Mouse (Mus musculus) liver, embryonic 14.5 days (tissue): ENCODE measurements at regions not wholly inside any gene's neighbourhood (a gene's known extent, or its start where the extent isn't known, plus 50 kb on each side); places are given as distances from the start of the nearest gene placed in this dataset.

Experiments
- ATAC-seq: fragments of 200-750 bp; cut with Nextera tagmentation; 2 replicates; pipeline ENCODE4 v1.8.0; 2017; ENCODE audit warnings: moderate number of reproducible peaks, mild to moderate bottlenecking, moderate library complexity; ENCODE audit not compliant: insufficient read depth
- DNase-seq, 3 experiments: peaks; one replicate each; pipeline ENCODE4 v3.0.0-alpha.2; 2012 to 2013; ENCODE audit warnings: low read depth in 3 of 3, low spot score in 3 of 3
- H3K27ac ChIP-seq: fragments of 300-500 bp; sonication (generic); 2 replicates; pipeline ENCODE4 v1.5.1; 2014; ENCODE audit warnings: moderate library complexity, mild to moderate bottlenecking, control low read depth, inconsistent platforms
- H3K27me3 ChIP-seq: fragments of 300-500 bp; sonication (generic); 2 replicates; pipeline ENCODE4 v1.6.1; 2014; ENCODE audit warnings: mild to moderate bottlenecking, low read length, moderate library complexity; ENCODE audit not compliant: control insufficient read depth, insufficient read depth
- H3K36me3 ChIP-seq: fragments of 300-500 bp; sonication (generic); replicated peaks from 2 replicates; pipeline ENCODE4 v1.6.1; 2014; ENCODE audit warnings: low read depth; ENCODE audit not compliant: control insufficient read depth, insufficient read depth
- H3K4me1 ChIP-seq, 2 experiments: fragments of 200-500 bp in 1 of 2; fragments of 300-500 bp in 1 of 2; sonication (generic) in 1 of 2; replicated peaks; 2 replicates each; pipeline ENCODE4 v1.6.1; 2012 to 2014; ENCODE audit warnings: antibody characterized with exemption in 1 of 2, inconsistent platforms in 1 of 2, low read length in 1 of 2; ENCODE audit not compliant: control insufficient read depth in 2 of 2, insufficient read depth in 2 of 2
- H3K4me2 ChIP-seq: fragments of 300-500 bp; sonication (generic); 2 replicates; pipeline ENCODE4 v1.6.1; 2014; ENCODE audit warnings: low read depth, mild to moderate bottlenecking, control low read depth, moderate library complexity
- H3K4me3 ChIP-seq, 2 experiments: fragments of 200-500 bp in 1 of 2; fragments of 300-500 bp in 1 of 2; sonication (generic) in 1 of 2; 2 replicates each; pipeline ENCODE4 v1.5.1; 2012 to 2014; ENCODE audit warnings: low read depth in 2 of 2, low read length in 2 of 2, mild to moderate bottlenecking in 2 of 2, control low read depth in 1 of 2, inconsistent platforms in 1 of 2, moderate library complexity in 1 of 2; ENCODE audit not compliant: insufficient read depth in 1 of 2
- H3K9ac ChIP-seq: fragments of 300-500 bp; sonication (generic); replicated peaks from 2 replicates; pipeline ENCODE4 v1.6.1; 2014; ENCODE audit warnings: mild to moderate bottlenecking, control low read depth, moderate library complexity
- H3K9me3 ChIP-seq: fragments of 300-500 bp; sonication (generic); 2 replicates; pipeline ENCODE4 v1.6.1; 2016; ENCODE audit warnings: low read length, mixed read lengths; ENCODE audit not compliant: control insufficient read depth
- CTCF ChIP-seq: IDR thresholded peaks from 2 replicates; pipeline ENCODE4 v1.5.1; 2016; ENCODE audit warnings: antibody characterized with exemption, low read depth, control low read depth
- EP300 ChIP-seq: IDR thresholded peaks from 2 replicates; pipeline ENCODE4 v1.6.1; 2016; ENCODE audit warnings: antibody characterized with exemption, low read depth
- WGBS: fragments of 180-500 bp; shearing (Covaris S2); extraction: QIAGEN DNeasy Blood & Tissue Kit; methylation state at CpG from one replicate; pipeline ENCODE4 v1.1.7; 2014; ENCODE audit not compliant: insufficient replicate concordance; 5-methylcytosine and 5-hydroxymethylcytosine counted together

- TF ChIP-seq CTCF (no peak), EP300 (no peak)
- no peak overlapping the region for H3K27ac ChIP-seq
Observed at GRCm38 (mm10) chr12:85539423-85539822, 59.4 kb upstream of the Jdp2 start.

DNA sequence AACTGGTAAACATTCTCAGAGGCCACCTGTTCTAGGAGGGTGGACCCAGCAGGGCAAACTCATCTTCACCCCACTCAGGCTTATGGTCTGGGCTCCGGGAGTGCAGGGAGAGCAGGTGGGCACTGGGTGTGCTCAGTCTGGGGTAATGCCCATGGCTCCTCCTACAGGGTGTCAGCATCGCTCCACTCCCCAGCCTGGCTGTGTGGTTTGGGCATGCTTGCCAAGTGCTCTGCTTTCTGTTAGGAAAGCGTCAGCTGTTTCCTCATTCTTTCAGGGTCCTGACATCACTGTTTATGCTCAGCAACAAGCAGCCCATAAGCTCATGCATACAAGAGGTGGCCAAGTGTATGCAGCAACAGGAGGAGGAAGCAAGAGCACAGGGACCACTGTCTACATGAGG is 57.7 kb upstream of the Jdp2 start:
- no peak for ATAC-seq
- peaks cover 0 to 3% of the 10 kb centered on the region in 2 experiments; a peak in 1 of 4 replicates for H3K4me1 ChIP-seq
- H3K4me3 ChIP-seq, result no peak overlapping the region
- no peak overlapping the region for H3K4me2 ChIP-seq
- WGBS, result 49% methylated on average over 3 of the region's 3 CpGs
- H3K9ac ChIP-seq, result no peak overlapping the region
- no peaks in the 10 kb centered on the region for H3K9me3 ChIP-seq
- H3K27ac ChIP-seq, result no peak overlapping the region
- H3K27me3 ChIP-seq, result no peaks in the 10 kb centered on the region
- H3K36me3 ChIP-seq, result no peaks in the 10 kb centered on the region
- DNase-seq, result no peak
- TF ChIP-seq EP300 (no peak), CTCF (no peak)

More at GRCm38 (mm10) chr12:85539423-85539822, 59.4 kb upstream of the Jdp2 start:
- H3K36me3 ChIP-seq, result no peaks in the 10 kb centered on the region
- H3K27me3 ChIP-seq, result no peaks in the 10 kb centered on the region
- no peak overlapping the region for H3K9ac ChIP-seq
- peaks cover 0 to 3% of the 10 kb centered on the region in 2 experiments; a peak in 1 of 4 replicates for H3K4me1 ChIP-seq
- no peak overlapping the region for H3K4me2 ChIP-seq
- no peak for ATAC-seq
- no peak overlapping the region for H3K4me3 ChIP-seq
- H3K9me3 ChIP-seq, result no peaks in the 10 kb centered on the region
- 30% methylated on average over 7 of the region's 7 CpGs for WGBS
- no peak for DNase-seq

DNA sequence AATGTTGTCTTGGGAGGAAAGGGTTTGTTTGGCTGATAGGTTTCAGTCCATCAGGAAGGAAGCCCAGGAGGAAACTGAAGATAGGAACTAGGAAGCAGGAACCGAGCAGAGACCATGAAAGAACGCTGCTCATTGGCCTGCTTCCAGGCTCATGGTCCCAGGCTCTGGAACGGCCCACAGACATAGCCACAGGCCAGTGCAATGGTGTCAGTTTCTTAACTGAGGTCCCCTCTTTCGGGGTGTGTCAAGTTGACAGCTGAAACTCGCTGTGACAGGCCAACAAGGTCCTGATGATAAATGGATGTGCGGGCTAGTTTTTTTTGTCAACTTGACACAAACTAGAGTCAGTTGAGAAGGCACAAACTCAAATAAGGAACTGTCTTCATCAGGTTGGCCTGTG is 55.9 kb upstream of the Jdp2 start:
- 22% methylated on average over 6 of the region's 6 CpGs for WGBS
- Histone ChIP-seq H3K9me3 (no peaks in the 10 kb centered on the region), H3K4me3 (no peak overlapping the region), H3K27ac (no peak overlapping the region), H3K4me2 (no peak overlapping the region), H3K9ac (no peak overlapping the region), H3K4me1 (peaks cover 0 to 3% of the 10 kb centered on the region in 2 experiments; a peak in 1 of 4 replicates), H3K36me3 (no peaks in the 10 kb centered on the region), H3K27me3 (no peaks in the 10 kb centered on the region)
- ATAC-seq, result no peak
- DNase-seq, result no peak
- TF ChIP-seq CTCF, result no peak
- TF ChIP-seq EP300, result no peak

GRCm38 (mm10) chr12:85543520-85543919 is 55.3 kb upstream of the Jdp2 start:
- Histone ChIP-seq H3K4me3 (no peak overlapping the region), H3K27ac (no peak overlapping the region), H3K36me3 (no peaks in the 10 kb centered on the region), H3K4me1 (peaks cover 0 to 3% of the 10 kb centered on the region in 2 experiments; a peak in 1 of 4 replicates), H3K9ac (no peak overlapping the region), H3K4me2 (no peak overlapping the region), H3K27me3 (no peaks in the 10 kb centered on the region), H3K9me3 (no peaks in the 10 kb centered on the region)
- TF ChIP-seq CTCF (no peak), EP300 (no peak)
- no peak for DNase-seq
- no peak for ATAC-seq
- 65% methylated on average over 9 of the region's 9 CpGs for WGBS

DNA sequence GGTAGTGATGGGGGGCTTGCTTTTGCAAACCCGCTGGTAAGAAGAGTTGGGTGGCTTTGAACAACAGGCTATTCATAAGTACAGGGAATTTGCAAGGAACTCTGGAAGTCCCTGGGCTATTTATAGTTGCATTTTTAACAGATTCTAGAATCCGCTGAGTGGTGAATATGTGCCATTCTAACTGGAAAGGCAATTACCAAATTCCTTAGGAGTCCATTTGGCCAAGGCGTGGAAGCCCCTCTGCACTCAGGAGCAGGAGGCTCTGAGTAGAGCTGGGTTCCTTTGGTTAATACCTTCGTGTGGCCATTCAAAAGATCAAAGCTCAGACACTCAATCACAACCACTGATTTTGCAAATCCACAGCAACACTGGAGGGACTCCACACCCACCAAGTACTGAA is 54.0 kb upstream of the Jdp2 start:
- Histone ChIP-seq H3K4me1 (peaks cover 0 to 3% of the 10 kb centered on the region in 2 experiments; a peak in 1 of 4 replicates), H3K27me3 (no peaks in the 10 kb centered on the region), H3K36me3 (no peaks in the 10 kb centered on the region), H3K9me3 (no peaks in the 10 kb centered on the region), H3K4me2 (no peak overlapping the region), H3K4me3 (no peak overlapping the region), H3K9ac (no peak overlapping the region), H3K27ac (no peak overlapping the region)
- WGBS, result 45% methylated on average over 4 of the region's 4 CpGs
- DNase-seq (no peak), ATAC-seq (no peak)
- TF ChIP-seq EP300 (no peak), CTCF (no peak)
